Mouse (Mus musculus) left cerebral cortex, adult 11 months (tissue): ENCODE data around the gene Fads3.

Source experiments
- DNase-seq: peaks from one replicate; pipeline ENCODE4 v3.0.0; 2022; ENCODE audit warnings: low spot score

The Fads3 gene

GRCm38 (mm10) chr19:10041388-10042148, at the start of gene Fads3:
Gene Fads3, plus strand, starts transcription at chr19:10041569.
- DNase-seq: no peak

DNA sequence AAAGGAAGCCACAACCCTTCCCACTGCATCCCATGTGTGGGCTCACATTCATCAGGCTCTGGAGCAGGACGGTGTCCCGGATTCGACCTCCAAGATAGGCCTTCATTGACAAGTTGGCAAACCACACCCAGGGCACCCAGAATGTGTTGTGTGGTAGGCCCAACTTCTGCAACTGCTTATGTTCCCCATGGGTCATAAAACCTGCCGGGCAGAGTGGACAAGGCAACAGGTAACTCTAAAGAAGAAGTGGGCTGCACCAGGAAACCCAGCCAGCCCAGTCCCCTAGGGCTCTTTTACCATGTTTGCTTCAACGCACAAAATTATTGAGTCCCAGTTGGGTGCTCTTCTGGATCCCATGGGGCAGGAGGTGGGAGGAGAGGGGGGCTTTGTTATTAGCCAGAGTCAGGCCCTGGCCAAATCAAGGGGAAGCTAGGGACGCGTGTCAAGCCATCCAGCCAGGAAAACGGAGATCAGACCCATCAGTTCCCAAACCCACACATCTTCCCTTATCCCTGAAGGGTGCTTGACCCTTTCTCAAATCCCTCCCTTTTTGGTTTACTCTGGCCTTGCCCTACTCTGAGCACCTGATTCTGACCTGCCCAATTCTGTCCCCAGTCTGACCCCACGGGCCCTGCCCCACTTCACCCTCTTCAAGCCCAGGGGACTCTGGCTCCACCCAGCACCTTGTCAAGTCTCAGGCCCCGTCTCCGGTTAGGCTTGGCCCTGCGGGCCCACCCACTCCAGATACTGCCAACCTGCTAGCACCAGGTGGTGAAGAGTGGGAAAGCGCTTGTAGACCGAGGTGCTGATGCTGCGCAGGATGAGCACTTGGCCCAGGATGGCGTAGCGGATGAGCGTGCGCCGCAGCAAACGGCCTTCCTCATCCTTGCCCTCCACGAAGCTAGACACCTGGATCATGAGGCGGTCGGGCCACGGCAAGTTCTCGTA, 49.1 kb upstream of the Fads3 start:
- DNase-seq: no peak

- peak; percentile 62 for DNase-seq
These were observed 48.2 kb upstream of the Fads3 start for GRCm38 (mm10) chr19:9993036-9993656.

- no peak for DNase-seq
These were observed 43.9 kb upstream of the Fads3 start for GRCm38 (mm10) chr19:9997204-9998062.

- DNase-seq: no peak
These were observed 43.3 kb upstream of the Fads3 start for GRCm38 (mm10) chr19:9998063-9998416.

DNA sequence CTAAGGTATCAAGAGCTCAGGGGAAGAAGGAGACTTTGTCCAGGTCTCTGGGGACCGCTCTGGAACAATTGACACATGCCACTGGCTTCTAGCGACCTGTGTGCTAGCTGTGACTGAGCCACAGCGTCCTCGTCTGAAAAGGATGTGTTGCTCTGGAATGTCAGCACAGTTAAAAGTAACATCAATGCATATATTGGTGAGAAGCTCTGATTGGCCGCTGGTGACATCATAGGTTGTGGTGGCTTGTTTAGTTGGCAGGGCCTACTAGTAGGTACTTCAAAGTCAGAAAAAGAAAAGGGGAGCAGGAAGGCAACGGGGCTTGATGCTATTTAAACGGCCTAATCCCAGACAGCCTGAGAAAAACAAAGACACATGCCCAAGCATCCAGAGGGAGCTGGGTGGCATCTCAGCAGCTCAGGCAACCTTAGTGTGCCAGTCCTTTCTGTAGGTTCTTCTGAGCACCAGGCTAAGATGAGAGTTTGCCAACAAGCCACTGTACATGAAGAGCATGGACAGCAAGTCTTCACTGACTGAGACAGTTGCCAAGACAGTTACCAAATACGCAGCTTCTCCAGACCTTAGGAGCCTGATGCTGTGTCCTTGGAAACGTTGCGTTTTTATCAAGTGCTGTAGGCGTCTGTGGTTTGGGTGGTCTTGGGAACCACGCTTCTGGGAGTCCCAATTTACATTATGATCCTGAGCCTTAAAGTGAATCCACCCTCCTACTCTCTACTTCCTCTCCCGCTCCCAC, 42.5 kb upstream of the Fads3 start:
- DNase-seq: no peak

DNA sequence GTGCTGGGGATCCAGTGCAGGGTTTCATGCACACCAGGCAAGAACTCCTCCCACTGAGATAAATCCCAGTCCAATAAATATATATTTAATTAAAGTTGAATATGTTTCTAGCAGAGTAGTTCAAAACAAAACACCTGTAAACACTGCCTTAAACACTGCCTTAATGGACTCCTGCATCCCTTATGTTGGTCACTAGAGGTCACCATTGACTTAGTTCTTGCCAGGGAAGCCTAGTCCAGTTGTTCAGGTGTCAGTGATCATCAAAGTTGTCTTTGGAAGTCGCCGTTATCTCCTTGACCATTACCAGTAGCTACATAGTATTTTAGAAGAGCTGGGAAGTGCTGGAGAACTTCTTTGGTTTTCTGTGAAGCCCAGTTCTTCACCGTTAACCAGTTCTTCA, 41.0 kb upstream of the Fads3 start:
- no peak for DNase-seq

GRCm38 (mm10) chr19:10001206-10001969, 40.0 kb upstream of the Fads3 start, which contains the start of the genes Best1 and Rab3il1:
Gene Best1, minus strand, starts transcription at chr19:10001633.
Gene Rab3il1, plus strand, starts transcription at chr19:10001669.
- no peak for DNase-seq

DNA sequence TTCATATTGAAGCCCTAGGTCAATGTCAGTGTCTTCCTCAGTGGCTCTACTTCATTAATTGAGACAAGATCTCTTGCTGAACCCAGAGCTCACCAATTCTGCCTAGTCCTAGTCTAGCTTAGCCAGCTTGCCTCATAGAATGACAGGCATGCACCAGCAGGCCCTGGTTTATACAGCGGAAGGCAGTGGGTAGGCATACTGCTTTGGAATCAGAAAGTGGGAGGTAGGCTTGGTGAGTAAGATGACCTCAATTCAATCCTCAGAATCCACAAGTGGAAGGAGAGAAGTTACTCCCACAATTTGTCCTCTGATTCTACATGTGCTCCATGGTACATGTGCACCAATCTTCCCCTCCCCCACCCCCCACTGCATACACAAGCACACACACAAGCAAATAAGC, 37.7 kb upstream of the Fads3 start:
- no peak for DNase-seq

DNA sequence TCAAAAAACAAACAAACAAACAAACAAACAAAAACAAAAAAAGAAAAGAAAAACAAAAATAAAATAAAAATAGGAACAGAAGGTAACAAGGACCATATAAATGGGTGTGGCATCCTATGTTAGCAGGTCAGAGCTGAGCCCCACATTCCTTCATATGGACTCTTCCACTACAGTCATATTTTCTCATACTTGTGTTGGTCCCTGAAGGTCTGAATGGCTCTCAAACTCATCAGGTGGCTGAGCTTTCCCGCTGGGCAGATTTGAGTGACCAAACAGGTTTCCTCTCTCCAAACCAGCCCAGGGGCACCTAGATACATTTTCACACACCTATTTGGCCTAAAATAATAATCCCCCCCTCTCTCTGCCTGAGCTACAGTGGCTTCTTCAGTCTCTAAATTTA, 30.0 kb upstream of the Fads3 start:
- no peak for DNase-seq

- DNase-seq: no peak
These were observed 28.5 kb upstream of the Fads3 start for GRCm38 (mm10) chr19:10012827-10013278.

DNA sequence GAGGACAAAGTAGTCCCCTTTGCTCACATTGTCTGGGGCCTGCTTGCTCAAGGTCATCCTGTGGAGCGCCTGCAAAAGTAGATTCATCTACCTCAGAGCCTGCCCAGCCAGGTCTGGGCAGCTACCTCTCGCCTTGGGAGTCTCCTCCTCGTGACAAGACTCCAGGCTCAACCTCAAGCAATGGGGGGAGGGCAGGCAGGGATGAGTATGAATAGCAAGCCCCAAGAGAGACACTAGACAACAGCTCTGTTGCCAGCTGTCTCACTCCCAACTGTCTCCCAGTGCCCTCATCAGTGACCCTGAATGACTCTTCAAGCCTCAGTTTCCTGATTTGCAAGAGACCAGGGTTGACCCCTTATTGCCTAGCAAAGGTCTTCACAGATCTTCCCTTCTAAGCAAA, 28.0 kb upstream of the Fads3 start:
- no peak for DNase-seq

- DNase-seq: no peak
These were observed 27.5 kb upstream of the Fads3 start for GRCm38 (mm10) chr19:10013913-10014312.

DNA sequence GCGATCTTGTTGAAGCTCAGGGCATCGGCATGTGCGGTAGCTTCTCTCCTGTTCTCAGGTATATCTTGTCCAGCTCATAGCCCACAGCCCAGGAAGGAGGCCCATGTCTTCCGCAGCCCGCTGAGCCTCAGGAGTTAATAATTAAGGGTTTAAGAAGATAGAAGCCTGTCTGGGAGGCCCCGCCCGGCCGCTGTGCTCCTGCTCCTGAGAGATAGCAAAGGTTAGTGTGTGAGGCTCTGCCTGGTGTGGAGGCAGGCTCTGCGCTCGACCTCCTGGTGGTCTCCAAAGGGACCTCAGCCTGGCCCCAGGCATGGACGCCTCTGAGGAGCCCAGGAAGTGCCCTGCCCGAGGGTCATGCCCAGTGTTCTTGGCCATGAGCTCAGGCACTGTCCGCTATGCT, 26.5 kb upstream of the Fads3 start:
- DNase-seq: no peak

DNA sequence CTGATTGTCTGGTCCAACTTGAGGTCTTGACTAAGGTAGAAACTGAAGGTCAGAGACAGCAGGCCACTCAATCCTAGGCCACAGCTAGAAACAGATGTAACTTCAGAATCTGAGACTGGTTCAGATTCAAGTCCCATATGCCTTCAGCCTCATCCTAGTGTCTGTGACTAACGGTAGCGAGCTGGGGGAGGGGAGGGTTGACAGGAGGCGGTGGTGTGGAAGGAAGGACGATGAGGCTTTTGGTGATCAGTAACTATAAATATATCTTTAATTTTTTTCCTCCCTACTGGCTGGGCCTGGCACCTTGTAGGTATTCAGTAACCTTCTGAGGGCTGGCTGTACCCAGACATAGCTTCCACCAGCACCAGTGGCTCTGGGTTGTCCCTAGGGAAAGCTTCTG, 25.9 kb upstream of the Fads3 start:
- DNase-seq: no peak

DNA sequence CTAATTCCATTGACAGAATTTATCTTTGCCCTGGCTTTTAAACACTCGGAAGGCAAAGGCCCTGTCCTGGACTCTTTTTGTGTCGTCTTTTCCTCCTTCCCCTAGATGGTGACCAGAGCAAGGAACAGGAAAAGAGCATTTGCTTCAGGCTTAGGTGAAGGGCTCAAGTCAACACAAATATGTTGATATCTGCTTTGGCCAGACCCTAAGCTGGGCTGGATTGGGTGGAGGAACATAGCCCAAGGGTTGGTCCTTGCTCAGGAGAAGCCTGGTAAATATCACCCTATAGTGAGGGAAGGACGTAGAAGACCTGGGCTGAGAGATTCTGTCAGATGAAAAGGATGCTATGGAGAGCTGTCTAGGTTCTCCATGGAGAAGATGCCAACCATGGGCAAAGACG, 25.2 kb upstream of the Fads3 start:
- no peak for DNase-seq

GRCm38 (mm10) chr19:10017637-10018526, 23.5 kb upstream of the Fads3 start:
- DNase-seq: peak; percentile 77

DNA sequence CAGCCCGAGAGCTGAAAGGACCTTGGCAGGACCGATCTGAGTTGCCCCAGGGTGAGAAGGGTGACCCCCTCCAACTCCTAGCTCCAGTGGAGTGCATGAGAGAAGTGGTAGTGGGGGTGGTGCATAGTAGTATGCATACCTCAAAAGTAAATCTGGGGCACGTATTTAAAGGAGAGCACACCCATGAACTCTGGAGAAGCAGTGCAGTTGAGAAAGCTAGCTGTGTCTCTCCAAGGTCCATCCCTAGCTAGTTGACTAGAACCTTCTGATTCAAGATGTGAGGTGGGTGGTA, 22.9 kb upstream of the Fads3 start:
- no peak for DNase-seq

DNA sequence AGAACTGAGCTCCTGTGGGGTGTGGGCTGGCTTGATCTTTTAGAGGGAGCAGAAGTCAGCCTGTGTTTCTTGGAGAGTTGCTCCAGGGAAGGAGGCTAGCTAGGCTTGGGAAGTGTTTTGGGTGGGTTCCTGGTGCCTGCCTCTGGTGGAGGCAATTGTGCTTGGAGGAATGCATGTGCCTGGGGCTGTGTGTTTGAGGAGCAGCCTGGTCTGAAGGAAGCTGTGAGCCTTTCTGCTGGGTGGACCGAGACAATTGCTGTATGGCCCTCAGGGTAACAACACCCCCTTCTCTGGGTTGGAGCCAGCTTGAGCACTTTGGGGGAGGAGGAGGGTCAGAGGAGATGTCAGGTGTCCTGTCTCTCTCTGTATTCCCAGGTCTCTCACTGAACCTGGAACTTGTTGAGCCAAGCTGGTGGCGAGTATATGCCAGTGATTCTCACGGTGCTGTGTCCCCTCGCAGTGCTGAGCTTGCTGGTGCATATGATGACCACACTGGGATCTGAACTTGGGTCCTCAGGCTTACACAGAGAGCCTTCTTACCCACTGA, 22.1 kb upstream of the Fads3 start:
- no peak for DNase-seq
